Mouse (Mus musculus) liver, adult 2 months (tissue): ENCODE measurements around the gene 9130023H24Rik.

Source experiments
- CTCF ChIP-seq: fragments of 200-500 bp; IDR thresholded peaks from 2 replicates; pipeline ENCODE4 v1.5.1; 2011; ENCODE audit warnings: low read depth, low read length, control low read depth
- POLR2A ChIP-seq: fragments of 200-500 bp; IDR thresholded peaks from 2 replicates; pipeline ENCODE4 v1.6.1; 2011; ENCODE audit warnings: low read length, control low read depth; ENCODE audit not compliant: insufficient read depth; ENCODE audit errors: extremely low read depth

DNA sequence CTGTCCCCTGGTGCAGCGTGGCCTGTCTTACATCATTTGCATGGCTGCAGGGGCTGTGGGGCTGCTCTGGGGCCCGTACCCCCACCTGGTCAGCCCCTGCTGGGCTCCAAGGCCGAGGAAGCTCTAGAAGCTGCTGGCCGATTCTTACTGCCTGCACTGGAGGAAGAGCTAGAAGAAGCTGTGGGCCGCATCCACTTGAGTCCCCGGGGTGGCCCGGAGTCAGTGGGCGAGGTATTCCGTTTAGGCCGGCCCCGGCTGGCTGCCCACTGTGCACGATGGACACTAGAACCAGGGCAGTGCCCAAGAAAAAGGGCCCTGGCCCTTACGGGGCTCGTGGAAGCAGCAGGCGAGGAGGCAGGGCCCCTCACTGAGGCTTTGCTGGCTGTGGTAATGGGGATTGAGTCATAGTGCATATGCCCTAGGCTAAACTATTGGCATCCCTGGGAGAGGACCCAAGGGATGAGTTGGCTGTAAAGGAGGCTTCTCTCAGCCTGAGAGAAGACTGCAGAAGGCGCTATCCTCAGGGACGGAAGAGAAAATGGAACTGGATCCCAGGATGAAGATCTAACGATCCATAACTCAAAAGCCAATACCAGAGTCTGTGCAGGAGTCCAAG, 6.7 kb upstream of the 9130023H24Rik start:
- no peak for TF ChIP-seq CTCF
- no peak for TF ChIP-seq POLR2A
